Mouse (Mus musculus) embryonic facial prominence, embryonic 15.5 days (tissue): ENCODE data around the gene Aaas. TPM values are rescaled to one million over a fixed set of nuclear protein-coding genes. Genes with fewer than 3 reads are reported as not detected.
"Not testable (repeated sequence)": the region's sequence is repeated elsewhere in the genome, so short reads cannot be mapped to it uniquely, and the experiment has no call there.

Experiments
- ATAC-seq: fragments of 200-750 bp; cut with Nextera tagmentation; 2 replicates; pipeline ENCODE4 v1.8.0; 2017; ENCODE audit warnings: low read depth, moderate TSS enrichment; ENCODE audit not compliant: insufficient number of reproducible peaks, low FRiP score, low TSS enrichment
- H3K27ac ChIP-seq: fragments of 300-500 bp; sonication (generic); replicated peaks from 2 replicates; pipeline ENCODE4 v1.5.1; 2015; ENCODE audit warnings: mild to moderate bottlenecking, inconsistent platforms
- H3K27me3 ChIP-seq: fragments of 300-500 bp; sonication (generic); 2 replicates; pipeline ENCODE4 v1.6.1; 2015; ENCODE audit warnings: inconsistent platforms
- H3K36me3 ChIP-seq: fragments of 300-500 bp; sonication (generic); 2 replicates; pipeline ENCODE4 v1.6.1; 2015; ENCODE audit warnings: mild to moderate bottlenecking, inconsistent platforms
- H3K4me1 ChIP-seq: fragments of 300-500 bp; sonication (generic); 2 replicates; pipeline ENCODE4 v1.6.1; 2015; ENCODE audit warnings: inconsistent platforms
- H3K4me2 ChIP-seq: fragments of 300-500 bp; sonication (generic); replicated peaks from 2 replicates; pipeline ENCODE4 v1.6.1; 2015; ENCODE audit warnings: mild to moderate bottlenecking, inconsistent platforms
- H3K4me3 ChIP-seq: fragments of 300-500 bp; sonication (generic); replicated peaks from 2 replicates; pipeline ENCODE4 v1.5.1; 2015; ENCODE audit warnings: mild to moderate bottlenecking, inconsistent platforms
- H3K9ac ChIP-seq: fragments of 300-500 bp; sonication (generic); 2 replicates; pipeline ENCODE4 v1.6.1; 2015; ENCODE audit warnings: inconsistent platforms
- H3K9me3 ChIP-seq: fragments of 300-500 bp; sonication (generic); replicated peaks from 2 replicates; pipeline ENCODE4 v1.6.1; 2016; ENCODE audit warnings: inconsistent platforms
- WGBS: fragments of 180-500 bp; shearing (Covaris S2); methylation state at CpG from one replicate; pipeline ENCODE4 v1.1.7; 2015; 5-methylcytosine and 5-hydroxymethylcytosine counted together
- polyA plus RNA-seq: library from polyadenylated mRNA; unstranded; fragments of >200 nt; fragmentation: Nextera tagmentation; extraction: Ambion mirVana; gene quantifications from 2 replicates; pipeline ENCODE4 v1.2.1, GENCODE M21; 2015

Aaas gene
- polyA plus RNA-seq, 1 experiment from 2014 or later = 63.0 TPM

DNA sequence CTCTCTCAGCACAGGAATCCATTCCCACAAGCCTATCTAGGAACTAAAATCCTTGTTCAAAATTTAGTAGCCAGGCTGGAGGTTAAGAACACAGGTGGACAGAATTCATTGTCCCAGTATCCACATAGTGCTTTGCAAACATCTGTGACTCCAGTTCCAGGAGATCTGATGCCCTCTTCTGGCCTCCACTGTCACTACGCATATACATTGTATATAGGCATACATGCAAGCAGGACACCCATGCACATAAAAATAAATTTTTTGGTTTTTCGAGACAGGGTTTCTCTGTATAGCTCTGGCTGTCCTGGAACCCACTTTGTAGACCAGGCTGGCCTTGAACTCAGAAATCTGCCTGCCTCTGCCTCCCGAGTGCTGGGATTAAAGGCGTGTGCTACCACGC lies 14.6 kb downstream of the Aaas start:
- not testable (repeated sequence) for ATAC-seq, H3K4me3 ChIP-seq
- H3K36me3 ChIP-seq = peaks cover 71% of the 10 kb centered on the region

DNA sequence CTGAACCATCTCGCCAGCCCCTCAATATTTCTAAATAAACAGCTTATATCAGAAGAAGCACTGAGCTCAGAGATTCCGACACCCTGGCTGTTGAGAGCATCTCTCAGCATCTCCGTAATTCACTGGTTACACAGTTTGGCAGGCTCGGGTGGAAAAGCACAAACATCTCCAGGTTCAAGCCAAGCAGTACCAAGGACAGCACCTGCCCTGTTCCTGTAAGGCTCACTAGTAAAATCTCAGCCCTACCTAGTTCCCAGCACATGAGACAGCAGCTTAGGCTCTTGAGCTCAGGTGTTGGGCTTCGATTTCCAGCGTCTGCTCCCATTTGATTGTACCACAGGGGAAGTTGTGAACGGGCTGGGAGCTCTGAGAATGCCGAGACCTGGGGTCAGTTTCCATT lies 15.3 kb downstream of the Aaas start:
- H3K4me3 ChIP-seq = no peak overlapping the region
- H3K36me3 ChIP-seq = peaks cover 73% of the 10 kb centered on the region
- no peaks in the 10 kb centered on the region for H3K9me3 ChIP-seq
- ATAC-seq = no peak
- no peak overlapping the region for H3K27ac ChIP-seq
- WGBS = 83% methylated on average over 8 of the region's 8 CpGs
- peaks cover 18% of the 10 kb centered on the region for H3K4me1 ChIP-seq
- H3K4me2 ChIP-seq = no peak overlapping the region
- H3K9ac ChIP-seq = no peak overlapping the region
- H3K27me3 ChIP-seq = no peaks in the 10 kb centered on the region

More for the DNA sequence above, 14.6 kb downstream of the Aaas start:
- WGBS = 87% methylated on average over 5 of the region's 5 CpGs
- not testable (repeated sequence) for H3K27ac ChIP-seq, H3K27me3 ChIP-seq, H3K9me3 ChIP-seq, H3K9ac ChIP-seq, H3K4me2 ChIP-seq
- H3K4me1 ChIP-seq = peaks cover 18% of the 10 kb centered on the region

DNA sequence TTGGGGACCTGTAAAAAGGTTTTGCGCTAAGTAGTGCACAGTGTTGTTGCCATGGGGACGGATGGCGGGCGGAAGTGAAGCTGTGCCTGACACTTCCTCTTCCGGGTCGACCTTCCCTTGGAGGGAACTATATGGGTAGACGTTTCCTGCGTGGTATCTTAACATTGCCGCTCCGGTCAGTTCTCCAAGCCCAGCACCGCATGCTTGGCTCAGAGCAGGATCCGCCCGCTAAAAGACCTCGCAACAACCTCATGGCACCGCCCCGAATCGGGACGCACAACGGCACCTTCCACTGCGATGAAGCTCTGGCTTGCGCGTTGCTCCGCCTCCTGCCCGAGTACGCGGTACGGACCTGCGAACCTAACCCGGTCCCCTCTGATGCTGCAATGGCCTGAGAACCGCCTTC lies 19.0 kb downstream of the Aaas start, which contains the start of gene Myg1:
TSS of gene Myg1 (plus strand) at position 100 of the 406 bp plus-strand sequence.
- peak within 1 kb of the TSS; percentile 74 for H3K4me2 ChIP-seq
- peak within 1 kb of the TSS; percentile 82 for H3K27ac ChIP-seq
- H3K27me3 ChIP-seq = no peaks in the 10 kb centered on the region
- H3K4me3 ChIP-seq = peak within 1 kb of the TSS; percentile 59
- under 1% methylated on average over 30 of the region's 30 CpGs for WGBS
- H3K9me3 ChIP-seq = no peaks in the 10 kb centered on the region
- H3K9ac ChIP-seq = peak within 1 kb of the TSS; percentile 67
- ATAC-seq = peak; percentile 89
- peaks cover 61% of the 10 kb centered on the region for H3K36me3 ChIP-seq
- H3K4me1 ChIP-seq = peaks cover 26% of the 10 kb centered on the region

- ATAC-seq = no peak
- Histone ChIP-seq H3K27ac (peak overlapping the region; percentile 84; the same call in 1 of the 2 replicates), H3K9me3 (no peaks in the 10 kb centered on the region), H3K27me3 (no peaks in the 10 kb centered on the region), H3K4me3 (peak overlapping the region; percentile 65), H3K4me2 (peak overlapping the region; percentile 55), H3K4me1 (peaks cover 19% of the 10 kb centered on the region), H3K9ac (peak overlapping the region; percentile 83), H3K36me3 (peaks cover 50% of the 10 kb centered on the region)
- WGBS = 59% methylated on average over 8 of the region's 8 CpGs
These were observed 23.7 kb downstream of the Aaas start for GRCm38 (mm10) chr15:102326892-102327291.

DNA sequence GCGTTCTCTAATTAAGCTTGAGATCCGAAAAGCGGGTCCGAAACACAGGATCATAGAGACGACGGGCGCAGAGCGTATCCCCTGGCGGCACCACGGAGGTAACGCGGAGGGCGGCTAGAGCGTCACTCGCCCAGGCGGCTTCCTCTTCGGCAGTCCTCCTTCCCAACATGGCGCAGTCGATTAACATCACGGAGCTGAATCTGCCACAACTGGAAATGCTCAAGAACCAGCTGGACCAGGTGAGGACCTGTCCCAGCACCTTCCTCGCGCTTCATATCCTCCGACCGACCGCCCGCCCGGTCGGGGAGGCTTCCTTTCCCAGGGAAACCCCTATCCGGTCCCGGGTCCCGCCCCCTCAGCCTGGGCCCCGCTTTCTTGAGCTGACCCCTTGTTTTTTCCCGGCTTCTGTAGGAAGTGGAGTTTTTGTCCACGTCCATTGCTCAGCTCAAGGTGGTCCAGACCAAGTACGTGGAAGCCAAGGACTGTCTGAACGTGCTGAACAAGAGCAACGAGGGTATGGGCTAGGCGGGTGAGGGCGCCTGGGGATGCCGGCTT lies 24.5 kb downstream of the Aaas start, which contains the start of gene Pfdn5:
TSS of gene Pfdn5 (plus strand) at position 95 of the 555 bp plus-strand sequence.
- WGBS = 0% methylated on average over 40 of the region's 40 CpGs
- peak within 1 kb of the TSS; percentile 84 for H3K27ac ChIP-seq
- H3K4me2 ChIP-seq = peak within 1 kb of the TSS; percentile 55
- peaks cover 56% of the 10 kb centered on the region for H3K36me3 ChIP-seq
- peak within 1 kb of the TSS; percentile 65 for H3K4me3 ChIP-seq
- H3K9ac ChIP-seq = peak within 1 kb of the TSS; percentile 83
- H3K9me3 ChIP-seq = no peaks in the 10 kb centered on the region
- peaks cover 15% of the 10 kb centered on the region for H3K4me1 ChIP-seq
- H3K27me3 ChIP-seq = no peaks in the 10 kb centered on the region
- ATAC-seq = peak; percentile 84

GRCm38 (mm10) chr15:102324654-102325473 lies 25.7 kb downstream of the Aaas start:
- Histone ChIP-seq H3K27ac (no peak overlapping the region), H3K27me3 (no peaks in the 10 kb centered on the region), H3K36me3 (peaks cover 59% of the 10 kb centered on the region), H3K9me3 (no peaks in the 10 kb centered on the region), H3K4me2 (peak overlapping the region; percentile 55; the same call in 1 of the 2 replicates), H3K4me1 (peaks cover 13% of the 10 kb centered on the region), H3K9ac (no peak overlapping the region), H3K4me3 (0 out of 2 replicates have a peak overlapping the region, but pooled peaks have one; percentile 8)
- ATAC-seq = no peak
- 73% methylated on average over 12 of the region's 12 CpGs for WGBS

DNA sequence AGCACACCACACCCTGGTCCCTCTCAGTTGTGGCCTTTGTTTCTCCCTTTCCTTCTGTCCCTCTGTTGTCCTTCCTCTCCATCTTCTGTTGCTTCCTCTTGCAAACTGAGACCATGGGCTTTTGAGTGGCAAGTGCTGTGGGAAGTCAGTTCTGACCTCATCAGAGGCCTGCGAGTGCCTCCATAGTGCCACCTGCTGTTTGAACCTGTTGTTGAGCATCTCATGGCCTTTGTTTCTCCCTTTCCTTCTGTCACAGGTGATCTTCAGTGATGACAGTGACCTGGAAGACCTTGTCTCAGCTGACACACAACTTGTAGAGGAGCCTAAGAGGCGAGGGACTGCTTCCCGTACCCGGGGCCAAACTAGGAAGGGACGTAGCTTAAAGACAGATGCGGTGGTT lies 34.3 kb downstream of the Aaas start:
- no peak overlapping the region for H3K27ac ChIP-seq
- H3K4me1 ChIP-seq = 0 out of 2 replicates have a peak, but pooled peaks cover 2% of the 10 kb centered on the region
- ATAC-seq = no peak; the same call in 1 of the 2 replicates
- no peaks in the 10 kb centered on the region for H3K27me3 ChIP-seq
- no peak overlapping the region for H3K4me2 ChIP-seq
- H3K9me3 ChIP-seq = no peaks in the 10 kb centered on the region
- H3K9ac ChIP-seq = no peak overlapping the region
- WGBS = 87% methylated on average over 6 of the region's 6 CpGs
- peaks cover 84% of the 10 kb centered on the region for H3K36me3 ChIP-seq
- no peak overlapping the region for H3K4me3 ChIP-seq

GRCm38 (mm10) chr15:102315292-102315691 lies 35.3 kb downstream of the Aaas start:
- 88% methylated on average over 8 of the region's 8 CpGs for WGBS
- Histone ChIP-seq H3K4me2 (no peak overlapping the region), H3K27me3 (no peaks in the 10 kb centered on the region), H3K9ac (no peak overlapping the region), H3K36me3 (peaks cover 80% of the 10 kb centered on the region), H3K4me3 (no peak overlapping the region), H3K27ac (no peak overlapping the region), H3K4me1 (0 out of 2 replicates have a peak, but pooled peaks cover 2% of the 10 kb centered on the region), H3K9me3 (no peaks in the 10 kb centered on the region)
- no peak; the same call in 1 of the 2 replicates for ATAC-seq

DNA sequence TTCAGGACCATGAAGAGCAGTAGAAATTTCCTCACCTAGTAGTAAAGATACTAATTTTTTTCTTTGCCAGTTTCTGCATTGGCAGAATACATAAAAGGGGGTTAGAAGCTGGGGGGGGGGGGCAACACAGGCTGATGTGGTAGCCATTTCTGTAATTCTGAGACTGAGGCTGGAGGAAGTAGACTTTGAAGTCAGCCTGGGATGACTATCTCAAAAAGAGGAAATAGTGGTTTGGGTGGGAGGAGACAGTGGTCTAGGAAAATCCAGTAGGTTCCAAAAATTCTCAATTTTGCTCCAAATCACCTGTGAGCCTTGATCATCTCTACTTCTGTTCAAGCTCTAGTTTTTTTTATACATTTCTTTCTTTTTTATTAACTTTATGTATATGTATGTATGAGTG lies 39.1 kb downstream of the Aaas start:
- H3K4me1 ChIP-seq = 0 out of 2 replicates have a peak, but pooled peaks cover 2% of the 10 kb centered on the region
- H3K4me3 ChIP-seq = no peak overlapping the region
- H3K4me2 ChIP-seq = no peak overlapping the region
- H3K9me3 ChIP-seq = no peaks in the 10 kb centered on the region
- no peak overlapping the region for H3K27ac ChIP-seq
- peaks cover 68% of the 10 kb centered on the region for H3K36me3 ChIP-seq
- H3K9ac ChIP-seq = no peak overlapping the region
- no peaks in the 10 kb centered on the region for H3K27me3 ChIP-seq
- ATAC-seq = no peak

DNA sequence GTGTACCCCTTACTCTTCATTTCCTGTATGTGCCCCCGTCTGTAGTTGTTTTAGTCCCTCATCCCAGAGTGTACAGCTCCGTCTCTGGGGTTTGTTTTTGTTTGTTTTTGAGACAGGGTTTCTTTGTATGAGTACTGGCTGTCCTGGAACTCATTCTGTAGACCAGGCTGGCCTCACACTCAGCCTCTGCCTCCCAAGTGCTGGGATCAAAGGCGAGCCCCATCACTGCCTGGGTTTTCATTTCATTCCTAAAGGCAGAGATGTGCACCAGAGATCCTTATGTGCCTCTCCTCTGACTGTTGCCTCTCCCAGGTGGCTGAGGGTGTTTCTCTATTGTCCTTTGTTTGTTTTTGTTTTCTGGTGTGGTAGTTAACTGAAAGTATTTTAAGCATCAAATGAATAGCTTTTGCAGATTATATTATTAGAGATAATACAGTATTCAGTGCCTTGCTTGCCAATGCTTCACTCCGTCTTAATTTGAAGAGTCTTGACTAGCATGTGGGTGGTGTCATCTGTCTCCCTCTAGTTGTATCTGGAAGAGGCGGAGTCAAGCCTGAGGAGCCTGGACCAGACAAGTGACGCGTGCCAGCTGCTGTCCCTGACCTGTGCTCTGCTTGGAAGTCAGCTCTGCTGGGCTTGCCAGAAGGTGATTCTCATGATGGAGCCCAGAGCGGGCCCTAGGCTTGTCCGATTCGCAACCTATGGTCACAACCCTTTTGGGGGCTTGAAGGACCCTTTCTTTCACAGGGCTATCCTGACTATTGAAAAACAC lies 40.3 kb downstream of the Aaas start:
- no peak overlapping the region for H3K4me3 ChIP-seq
- H3K27me3 ChIP-seq = no peaks in the 10 kb centered on the region
- H3K36me3 ChIP-seq = peaks cover 68% of the 10 kb centered on the region
- H3K4me1 ChIP-seq = no peaks in the 10 kb centered on the region
- H3K9me3 ChIP-seq = no peaks in the 10 kb centered on the region
- 72% methylated on average over 10 of the region's 10 CpGs for WGBS
- H3K4me2 ChIP-seq = no peak overlapping the region
- no peak overlapping the region for H3K27ac ChIP-seq
- H3K9ac ChIP-seq = no peak overlapping the region
- no peak for ATAC-seq

- Histone ChIP-seq H3K27me3 (no peaks in the 10 kb centered on the region), H3K9me3 (no peaks in the 10 kb centered on the region), H3K4me2 (no peak overlapping the region), H3K36me3 (peaks cover 69% of the 10 kb centered on the region), H3K4me1 (no peaks in the 10 kb centered on the region), H3K9ac (no peak overlapping the region), H3K27ac (no peak overlapping the region), H3K4me3 (no peak overlapping the region)
- WGBS = 77% methylated on average over 9 of the region's 9 CpGs
- no peak for ATAC-seq
These were observed 41.9 kb downstream of the Aaas start for GRCm38 (mm10) chr15:102308717-102309116.
